Mouse (Mus musculus) midbrain, embryonic 11.5 days (tissue): ENCODE results near the gene Rad51b. TPM values are rescaled to one million over a fixed set of nuclear protein-coding genes. Genes with fewer than 3 reads are reported as not detected.

Experiments
- ATAC-seq: fragments of 200-750 bp; cut with Nextera tagmentation; 2 replicates; pipeline ENCODE4 v1.8.0; 2017; ENCODE audit warnings: moderate TSS enrichment, moderate library complexity; ENCODE audit not compliant: low FRiP score
- DNase-seq: peaks from one replicate; pipeline ENCODE4 v3.0.0; 2015; ENCODE audit warnings: low spot score; ENCODE audit errors: missing footprints
- H3K27ac ChIP-seq: fragments of 300-500 bp; sonication (generic); 2 replicates; pipeline ENCODE4 v1.5.1; 2014; ENCODE audit warnings: low read depth, low read length
- H3K27me3 ChIP-seq: fragments of 300-500 bp; sonication (generic); 2 replicates; pipeline ENCODE4 v1.6.1; 2014; ENCODE audit warnings: mild to moderate bottlenecking, low read length, moderate library complexity, mixed read lengths; ENCODE audit not compliant: control insufficient read depth, insufficient read depth
- H3K36me3 ChIP-seq: fragments of 300-500 bp; sonication (generic); 2 replicates; pipeline ENCODE4 v1.6.1; 2014; ENCODE audit warnings: mild to moderate bottlenecking, low read length, moderate library complexity, mixed read lengths; ENCODE audit not compliant: control insufficient read depth, insufficient read depth
- H3K4me1 ChIP-seq: fragments of 300-500 bp; sonication (generic); 2 replicates; pipeline ENCODE4 v1.6.1; 2014; ENCODE audit warnings: low read length; ENCODE audit not compliant: control insufficient read depth, insufficient read depth
- H3K4me2 ChIP-seq: fragments of 300-500 bp; sonication (generic); 2 replicates; pipeline ENCODE4 v1.6.1; 2014; ENCODE audit warnings: mild to moderate bottlenecking, moderate library complexity
- H3K4me3 ChIP-seq: fragments of 300-500 bp; sonication (generic); 2 replicates; pipeline ENCODE4 v1.5.1; 2014; ENCODE audit warnings: low read depth, low read length
- H3K9ac ChIP-seq: fragments of 300-500 bp; sonication (generic); 2 replicates; pipeline ENCODE4 v1.6.1; 2014; ENCODE audit warnings: low read length
- H3K9me3 ChIP-seq: fragments of 300-500 bp; sonication (generic); 2 replicates; pipeline ENCODE4 v1.6.1; 2016; ENCODE audit warnings: low read length; ENCODE audit not compliant: control insufficient read depth
- WGBS: fragments of 180-500 bp; shearing (Covaris S2); extraction: QIAGEN DNeasy Blood & Tissue Kit; methylation state at CpG from one replicate; pipeline ENCODE4 v1.1.7; 2014; 5-methylcytosine and 5-hydroxymethylcytosine counted together
- polyA plus RNA-seq: library from polyadenylated mRNA; unstranded; fragments of >200 nt; fragmentation: Nextera tagmentation; extraction: Ambion mirVana; gene quantifications from 2 replicates; pipeline ENCODE4 v1.2.1, GENCODE M21; 2014

Gene Rad51b
- polyA plus RNA-seq, 1 experiment from 2014 or later = 6.9 TPM

GRCm38 (mm10) chr12:79766116-79766515 is 469.0 kb downstream of the Rad51b start:
- H3K4me3 ChIP-seq = no peak overlapping the region
- no peak overlapping the region for H3K9ac ChIP-seq
- WGBS = 92% methylated on average over 6 of the region's 6 CpGs
- 0 out of 2 replicates have a peak, but pooled peaks cover 2% of the 10 kb centered on the region for H3K4me1 ChIP-seq
- H3K4me2 ChIP-seq = no peak overlapping the region
- H3K27ac ChIP-seq = no peak overlapping the region
- no peaks in the 10 kb centered on the region for H3K36me3 ChIP-seq
- no peak for ATAC-seq
- DNase-seq = no peak
- H3K9me3 ChIP-seq = no peaks in the 10 kb centered on the region
- no peaks in the 10 kb centered on the region for H3K27me3 ChIP-seq

- Histone ChIP-seq H3K27me3 (no peaks in the 10 kb centered on the region), H3K9ac (no peak overlapping the region), H3K4me3 (no peak overlapping the region), H3K36me3 (no peaks in the 10 kb centered on the region), H3K4me1 (no peaks in the 10 kb centered on the region), H3K4me2 (no peak overlapping the region), H3K27ac (no peak overlapping the region), H3K9me3 (no peaks in the 10 kb centered on the region)
- WGBS = 89% methylated on average over 7 of the region's 7 CpGs
- ATAC-seq (no peak), DNase-seq (no peak)
Observed at GRCm38 (mm10) chr12:79768741-79769322, 471.8 kb downstream of the Rad51b start.

GRCm38 (mm10) chr12:79769763-79770162 is 472.7 kb downstream of the Rad51b start:
- no peaks in the 10 kb centered on the region for H3K27me3 ChIP-seq
- H3K9ac ChIP-seq = no peak overlapping the region
- no peak overlapping the region for H3K27ac ChIP-seq
- 88% methylated on average over 9 of the region's 9 CpGs for WGBS
- no peak overlapping the region for H3K4me3 ChIP-seq
- no peaks in the 10 kb centered on the region for H3K4me1 ChIP-seq
- H3K9me3 ChIP-seq = no peaks in the 10 kb centered on the region
- H3K4me2 ChIP-seq = no peak overlapping the region
- H3K36me3 ChIP-seq = no peaks in the 10 kb centered on the region
- ATAC-seq (no peak), DNase-seq (no peak)

- ATAC-seq (no peak), DNase-seq (no peak)
- Histone ChIP-seq H3K9ac (no peak overlapping the region), H3K4me3 (no peak overlapping the region), H3K36me3 (no peaks in the 10 kb centered on the region), H3K27me3 (no peaks in the 10 kb centered on the region), H3K9me3 (no peaks in the 10 kb centered on the region), H3K4me2 (no peak overlapping the region), H3K4me1 (no peaks in the 10 kb centered on the region), H3K27ac (no peak overlapping the region)
- 95% methylated on average over 4 of the region's 4 CpGs for WGBS
Observed at GRCm38 (mm10) chr12:79771194-79771593, 474.1 kb downstream of the Rad51b start.

GRCm38 (mm10) chr12:79771741-79772140 is 474.7 kb downstream of the Rad51b start:
- Histone ChIP-seq H3K36me3 (no peaks in the 10 kb centered on the region), H3K4me1 (no peaks in the 10 kb centered on the region), H3K4me3 (no peak overlapping the region), H3K27me3 (no peaks in the 10 kb centered on the region), H3K27ac (no peak overlapping the region), H3K4me2 (no peak overlapping the region), H3K9me3 (no peaks in the 10 kb centered on the region), H3K9ac (no peak overlapping the region)
- no peak for DNase-seq
- 95% methylated on average over 3 of the region's 3 CpGs for WGBS
- ATAC-seq = no peak

- Histone ChIP-seq H3K4me3 (no peak overlapping the region), H3K4me1 (no peaks in the 10 kb centered on the region), H3K36me3 (no peaks in the 10 kb centered on the region), H3K9ac (no peak overlapping the region), H3K27me3 (no peaks in the 10 kb centered on the region), H3K4me2 (no peak overlapping the region), H3K9me3 (no peaks in the 10 kb centered on the region), H3K27ac (no peak overlapping the region)
- DNase-seq = no peak
- no peak for ATAC-seq
- WGBS = 90% methylated on average over 4 of the region's 4 CpGs
Observed at GRCm38 (mm10) chr12:79773246-79773645, 476.2 kb downstream of the Rad51b start.

GRCm38 (mm10) chr12:79774571-79774970 is 477.5 kb downstream of the Rad51b start:
- no peaks in the 10 kb centered on the region for H3K27me3 ChIP-seq
- H3K9ac ChIP-seq = no peak overlapping the region
- H3K4me1 ChIP-seq = no peaks in the 10 kb centered on the region
- no peak for ATAC-seq
- H3K9me3 ChIP-seq = no peaks in the 10 kb centered on the region
- WGBS = 81% methylated on average over 4 of the region's 4 CpGs
- no peak overlapping the region for H3K27ac ChIP-seq
- no peak overlapping the region for H3K4me2 ChIP-seq
- H3K36me3 ChIP-seq = no peaks in the 10 kb centered on the region
- no peak for DNase-seq
- no peak overlapping the region for H3K4me3 ChIP-seq

GRCm38 (mm10) chr12:79776828-79777227 is 479.7 kb downstream of the Rad51b start:
- H3K4me1 ChIP-seq = no peaks in the 10 kb centered on the region
- H3K4me3 ChIP-seq = no peak overlapping the region
- H3K27ac ChIP-seq = no peak overlapping the region

GRCm38 (mm10) chr12:79780745-79781144 is 483.7 kb downstream of the Rad51b start:
- H3K4me1 ChIP-seq = no peaks in the 10 kb centered on the region
- H3K27me3 ChIP-seq = no peaks in the 10 kb centered on the region
- H3K27ac ChIP-seq = no peak overlapping the region
- DNase-seq = no peak
- no peaks in the 10 kb centered on the region; the same call in 1 of the 2 replicates for H3K9me3 ChIP-seq
- no peak overlapping the region for H3K4me2 ChIP-seq
- no peaks in the 10 kb centered on the region for H3K36me3 ChIP-seq
- H3K9ac ChIP-seq = no peak overlapping the region
- WGBS = 75% methylated on average over 2 of the region's 2 CpGs
- H3K4me3 ChIP-seq = no peak overlapping the region
- ATAC-seq = no peak

More at GRCm38 (mm10) chr12:79776828-79777227, 479.7 kb downstream of the Rad51b start:
- H3K27me3 ChIP-seq = no peaks in the 10 kb centered on the region
- no peak for DNase-seq
- H3K9ac ChIP-seq = no peak overlapping the region
- no peak overlapping the region for H3K4me2 ChIP-seq
- ATAC-seq = no peak
- H3K9me3 ChIP-seq = no peaks in the 10 kb centered on the region
- H3K36me3 ChIP-seq = no peaks in the 10 kb centered on the region
- WGBS = 90% methylated on average over 5 of the region's 5 CpGs
